Mouse (Mus musculus) naive thymus-derived CD4-positive, alpha-beta T cell, adult 5 months (primary cell): Measurements from ENCODE around the gene Ogg1. TPM values are rescaled to one million over a fixed set of nuclear protein-coding genes. Genes with fewer than 3 reads are reported as not detected.

Experiments
- polyA plus RNA-seq: library from polyadenylated mRNA; unstranded; fragments of 100-300 nt; shearing (Covaris generic); gene quantifications from one replicate; pipeline ENCODE4 v1.2.1, GENCODE M21; 2017

The Ogg1 gene
- polyA plus RNA-seq = 5.3 TPM

DNA sequence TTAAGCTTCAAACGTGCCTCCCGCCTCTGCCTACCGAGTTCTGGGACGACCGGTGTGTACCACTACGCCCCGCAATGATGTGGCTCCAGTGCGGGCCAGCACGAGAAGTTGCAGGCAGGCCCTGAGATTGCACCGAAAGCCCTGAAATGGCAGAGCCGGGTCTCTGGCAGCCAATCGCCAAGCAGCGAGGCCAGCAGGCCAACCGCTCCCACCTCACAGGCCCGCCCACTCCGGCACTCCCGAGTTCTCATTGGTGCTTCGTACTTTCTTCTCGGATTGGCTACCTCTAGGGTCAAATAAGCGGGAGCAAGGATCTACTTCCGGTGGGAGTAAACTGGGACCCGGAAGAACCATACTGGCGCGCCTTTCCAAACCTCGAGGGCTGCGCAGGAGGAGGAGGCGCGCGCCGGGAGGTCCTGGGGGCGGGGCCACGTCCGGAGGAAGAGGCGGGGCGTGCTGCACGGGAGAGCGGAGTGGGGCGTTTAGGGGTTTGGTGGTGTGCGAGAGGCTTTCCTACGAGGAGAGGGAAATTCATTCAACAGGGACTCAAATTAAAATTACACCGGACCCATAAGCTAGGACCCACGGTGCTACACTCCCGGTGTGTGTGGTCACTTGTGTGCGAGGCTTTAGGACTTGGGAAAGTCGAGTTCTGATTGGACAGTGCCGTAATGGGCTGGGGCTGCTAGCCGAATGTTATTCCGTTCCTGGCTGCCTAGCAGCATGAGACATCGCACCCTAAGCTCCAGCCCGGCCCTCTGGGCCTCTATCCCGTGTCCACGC lies at the start of gene Ogg1:
Gene Ogg1 (plus strand): TSS at position 440 of the 783 bp plus-strand sequence.

DNA sequence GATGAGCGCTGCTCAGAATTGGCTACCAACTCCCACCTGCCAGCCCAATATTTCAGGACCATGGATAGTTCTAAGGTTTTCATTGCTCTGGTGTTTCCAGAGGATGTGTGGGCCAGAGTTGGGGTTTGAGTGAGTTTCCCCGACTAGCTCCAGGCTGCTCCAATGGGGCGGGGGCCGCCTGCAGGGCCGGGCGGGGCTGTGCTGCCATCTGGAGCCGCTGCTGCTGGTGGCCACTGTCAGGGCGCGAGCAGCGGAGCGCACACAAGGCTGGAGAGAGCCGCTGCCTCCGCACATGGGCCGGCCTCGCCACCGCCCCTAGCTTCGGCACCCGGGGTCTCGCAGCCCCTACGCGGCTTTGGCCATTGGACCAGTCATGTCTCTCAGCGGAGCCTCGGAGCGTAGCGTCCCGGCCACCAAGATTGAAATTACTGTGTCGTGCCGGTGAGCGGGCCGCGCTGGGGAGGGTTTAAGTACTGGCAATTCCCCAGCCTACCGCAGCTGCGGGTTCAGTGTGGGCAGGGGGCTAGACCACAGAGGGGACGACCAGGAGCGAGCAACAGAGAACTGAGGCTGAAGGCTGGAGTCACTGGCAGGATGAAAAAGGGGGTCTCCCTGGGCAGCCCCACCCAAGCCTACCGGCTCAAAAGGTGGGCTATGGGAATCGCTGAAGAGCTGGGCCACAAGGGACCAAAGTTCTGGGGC lies 44.5 kb upstream of the Ogg1 start, which contains the start of gene Cpne9:
Gene Cpne9 (plus strand): TSS at position 207 of the 702 bp plus-strand sequence.

DNA sequence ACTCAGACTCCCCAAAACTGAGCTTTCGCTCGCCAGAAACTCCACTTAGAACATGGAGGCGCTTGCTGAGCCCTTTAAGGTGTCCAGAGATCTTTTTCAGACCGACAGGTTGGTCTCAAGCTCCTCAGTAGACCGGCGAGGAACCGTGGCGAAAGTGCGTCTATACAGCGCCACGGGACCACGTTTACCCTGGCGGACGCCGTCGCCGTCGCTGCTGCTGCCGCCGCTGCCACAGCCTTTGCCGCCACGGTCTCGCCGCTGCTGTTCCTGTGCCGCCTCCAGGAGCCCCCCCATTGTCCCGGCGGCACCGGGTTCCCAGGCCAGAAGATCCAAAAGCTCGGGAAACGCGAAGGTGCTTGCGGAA lies 19.8 kb upstream of the Ogg1 start, which contains the start of gene Brpf1:
Gene Brpf1 (plus strand): TSS at position 152 of the 364 bp plus-strand sequence.

DNA sequence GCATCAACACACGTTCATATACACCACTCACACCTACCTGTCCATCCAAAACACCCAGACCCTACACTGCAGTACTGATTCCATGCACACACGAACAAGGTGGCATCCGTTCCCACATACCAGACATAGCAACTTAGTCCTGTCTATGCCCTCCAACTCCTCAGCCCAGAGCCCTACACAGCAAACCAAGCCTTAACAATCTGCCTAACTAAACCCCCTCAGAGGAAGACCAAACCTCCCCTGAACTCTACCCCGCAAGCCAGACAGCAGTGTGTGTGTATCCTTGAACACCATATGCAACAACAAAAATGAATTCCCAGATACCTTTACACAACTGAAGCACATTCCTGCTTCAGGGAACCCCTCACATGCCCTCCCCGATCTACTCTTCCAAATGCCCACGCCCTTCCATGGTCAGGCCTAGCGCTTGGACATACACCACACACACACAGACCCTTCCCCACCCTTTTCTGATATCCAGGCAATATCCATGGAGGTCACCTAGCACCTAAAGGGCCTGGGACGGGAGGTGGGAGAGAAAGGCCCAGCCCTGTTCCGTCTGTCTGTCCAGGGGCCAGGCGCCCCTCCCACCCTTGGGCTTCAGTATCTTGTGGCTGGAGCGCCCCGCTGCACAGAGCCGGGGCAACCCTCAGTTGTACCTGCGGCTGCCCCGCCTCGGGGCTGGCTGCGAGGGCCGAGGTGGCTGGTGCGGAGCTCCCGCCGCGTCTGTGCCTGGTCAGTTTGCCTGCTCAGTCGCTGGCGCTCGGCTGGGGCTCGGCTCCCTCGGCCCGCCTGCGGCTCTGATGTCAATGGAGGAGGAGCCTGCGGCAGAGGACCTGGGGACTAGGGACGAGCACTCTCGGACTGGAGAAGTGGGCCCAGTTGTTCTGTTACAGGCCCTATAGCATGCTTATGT lies 16.7 kb downstream of the Ogg1 start, which contains the start of gene Camk1:
Gene Camk1 (minus strand): TSS at position 808 of the 916 bp plus-strand sequence.

DNA sequence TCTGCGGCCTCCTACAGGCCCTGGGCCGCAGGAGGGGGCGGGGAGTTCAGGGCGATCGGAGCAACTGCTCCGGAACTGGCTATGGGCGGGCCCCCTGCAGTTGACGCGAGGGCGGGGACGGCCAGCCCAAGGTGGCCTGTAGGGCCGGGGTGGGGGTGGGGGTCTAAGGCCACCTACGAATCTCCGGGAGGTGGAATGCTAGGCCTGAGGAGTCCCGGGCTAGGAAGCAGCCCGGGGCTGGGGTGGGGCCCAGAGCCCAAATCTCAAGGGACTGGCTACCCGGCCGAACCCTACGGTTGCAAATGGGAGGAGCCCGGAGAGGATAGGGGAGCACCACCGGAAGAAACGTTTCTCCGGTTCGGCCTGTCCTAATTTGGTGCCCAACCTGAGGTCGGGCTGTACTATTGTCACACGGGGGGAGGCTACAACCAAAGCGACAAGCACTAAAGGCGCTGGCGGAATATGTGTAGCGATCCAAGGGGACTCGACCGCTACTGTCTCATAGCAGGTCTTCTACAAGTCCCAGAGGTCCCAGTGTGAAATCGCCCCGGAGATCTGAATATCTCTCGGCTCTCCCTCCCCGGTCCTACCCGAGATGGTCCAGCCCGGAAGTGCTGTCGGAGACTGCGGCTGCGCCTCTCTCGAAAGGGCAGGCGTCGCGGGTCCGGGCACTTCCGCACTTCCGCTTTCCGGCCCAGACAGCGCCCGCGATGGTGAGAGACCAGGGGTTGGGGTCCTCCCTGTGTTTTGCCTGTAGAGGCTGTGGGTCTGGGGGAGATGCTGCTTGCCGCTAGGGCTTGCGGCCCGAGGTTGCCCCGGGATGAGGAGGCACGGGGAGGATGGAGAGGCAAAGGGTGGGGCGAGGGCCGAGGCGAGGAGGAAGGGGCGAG lies 51.0 kb downstream of the Ogg1 start, which contains the start of the genes Tada3 and Arpc4:
Gene Tada3 (minus strand): TSS at position 388 of the 890 bp plus-strand sequence.
Gene Arpc4 (plus strand): TSS at position 620 of the 890 bp plus-strand sequence.

Other genes with a start within 250 kb of the Ogg1 start
- gene Setd5, start 249.6 kb upstream of the Ogg1 start, polyA plus RNA-seq = 50.6 TPM
- 0.67 TPM for gene Lhfpl4, start 131.6 kb upstream of the Ogg1 start, polyA plus RNA-seq
- 50.6 TPM for gene Mtmr14, start 89.1 kb upstream of the Ogg1 start, polyA plus RNA-seq
- not detected for gene Cpne9, start 44.7 kb upstream of the Ogg1 start, polyA plus RNA-seq
- 74.5 TPM for gene Brpf1, start 19.8 kb upstream of the Ogg1 start, polyA plus RNA-seq
- 0.58 TPM for gene Camk1, start 17.0 kb downstream of the Ogg1 start, polyA plus RNA-seq
- gene Tada3, start 50.9 kb downstream of the Ogg1 start, polyA plus RNA-seq = 29.0 TPM
- gene Arpc4, start 51.1 kb downstream of the Ogg1 start, polyA plus RNA-seq = 339 TPM
- 16.4 TPM for gene Ttll3, start 62.3 kb downstream of the Ogg1 start, polyA plus RNA-seq
- gene Rpusd3, start 92.4 kb downstream of the Ogg1 start, polyA plus RNA-seq = 12.5 TPM
- not detected for gene Cidec, start 108.8 kb downstream of the Ogg1 start, polyA plus RNA-seq
- 21.2 TPM for gene Jagn1, start 115.6 kb downstream of the Ogg1 start, polyA plus RNA-seq
- 0.21 TPM for gene Il17re, start 131.5 kb downstream of the Ogg1 start, polyA plus RNA-seq
- gene Il17rc, start 144.5 kb downstream of the Ogg1 start, polyA plus RNA-seq = 0.32 TPM
- gene Creld1, start 156.3 kb downstream of the Ogg1 start, polyA plus RNA-seq = 9.0 TPM
- gene Prrt3, start 175.0 kb downstream of the Ogg1 start, polyA plus RNA-seq = 0.24 TPM
- 103 TPM for gene Emc3, start 204.7 kb downstream of the Ogg1 start, polyA plus RNA-seq
- gene Fancd2, start 204.7 kb downstream of the Ogg1 start, polyA plus RNA-seq = 1.2 TPM